Comparison of ENCODE assay signal across 29 mouse cellular contexts in the genomic region with DNA sequence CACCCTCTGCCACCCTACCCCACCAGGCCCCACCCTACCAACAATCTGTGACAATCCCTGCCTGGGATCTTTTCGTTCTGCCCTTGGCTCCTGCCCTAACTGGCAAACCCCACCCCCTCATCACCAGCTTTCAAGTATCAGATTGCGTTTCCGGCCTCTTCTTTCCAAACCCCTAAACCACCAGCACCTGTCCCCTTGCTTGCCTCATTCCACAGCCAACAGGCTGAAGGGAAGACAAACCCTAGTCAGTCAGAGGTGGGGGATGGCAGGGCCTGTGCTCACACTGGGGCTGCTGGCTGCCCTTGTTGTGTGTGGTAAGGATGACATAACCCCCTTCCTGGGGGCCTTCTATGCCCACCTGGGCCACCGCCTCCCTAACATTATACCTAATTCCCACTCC. TPM values are rescaled to one million over a fixed set of nuclear protein-coding genes. Genes with fewer than 3 reads are reported as not detected.
DNase-seq lines count a peak whose midpoint lies in the region; ATAC-seq and TF ChIP-seq lines count a peak whose summit lies in the region.
"Had no signal": no experiment of that assay in that cellular context is flagged by ENCODE, and none has a peak within 500 bp of the region (broad histone marks: within the 10 kb centered on the region; RNA-seq: fewer than 3 reads in every experiment).

TSS of gene Chrnd (plus strand) at position 179 of the 400 bp plus-strand sequence.

- H3K4me3 ChIP-seq in gastrocnemius, adult 2 months = no peak within 1 kb of the TSS
- H3K4me3 ChIP-seq in embryonic facial prominence, embryonic 15.5 days (replicated peaks) = peak within 1 kb of the TSS; percentile 2; the same call in 1 of the 2 replicates
- peak within 1 kb of the TSS; percentile 91 for H3K4me3 ChIP-seq in myocyte
- H3K4me3 ChIP-seq in liver, embryonic 11.5 days (ENCODE audit: low read depth, low read length) = no peak within 1 kb of the TSS
- H3K4me3 ChIP-seq: forebrain, embryonic 12.5 days; heart, embryonic 12.5 days had no signal

- H3ac ChIP-seq in myocyte (ENCODE audit: control insufficient read depth, insufficient read length) = peak within 1 kb of the TSS; percentile 28

- no peak within 1 kb of the TSS for H3K9ac ChIP-seq in embryonic facial prominence, embryonic 15.5 days
- H3K9ac ChIP-seq in liver, embryonic 11.5 days (ENCODE audit: low read depth, low read length) = no peak within 1 kb of the TSS
- H3K9ac ChIP-seq: forebrain, embryonic 12.5 days; heart, embryonic 12.5 days; hindbrain, embryonic 14.5 days had no signal

- DNase-seq in gastrocnemius, adult 2 months = peak; percentile 44
- no peak for DNase-seq in gastrocnemius, adult 8-10 months (ENCODE audit: low spot score in 2 of 2)
- peak; percentile 40 for DNase-seq in thymus, postnatal 0 days (ENCODE audit: low spot score)
- DNase-seq in thymus, postnatal 4 days = no peak
- no peak for DNase-seq in liver, embryonic 11.5 days (ENCODE audit: low spot score)
- DNase-seq in left cerebral cortex, postnatal 36 days (ENCODE audit: low spot score in 2 of 2) = no peak
- DNase-seq: adrenal gland, adult 8-10 months; cerebellum, adult 9-10 months; gastrocnemius, postnatal 25 days; heart, postnatal 14 days; kidney, postnatal 10 days; liver; lung, adult 2 months; lung, postnatal 36 days; retina, postnatal 1 day; thymus, adult 2 months had no signal

- peak; percentile 71 for ATAC-seq in embryonic facial prominence, embryonic 15.5 days (ENCODE audit: insufficient number of reproducible peaks, low FRiP score, low TSS enrichment, low read depth)
- ATAC-seq in liver, embryonic 11.5 days (replicated peaks; ENCODE audit: low FRiP score) = no peak

- H3K27me3 ChIP-seq in embryonic facial prominence, embryonic 15.5 days = peaks cover 33% of the 10 kb centered on the region
- H3K27me3 ChIP-seq in myocyte (ENCODE audit: control insufficient read depth, insufficient read depth, insufficient read length) = no peaks in the 10 kb centered on the region
- H3K27me3 ChIP-seq in liver, embryonic 11.5 days (replicated peaks; ENCODE audit: control insufficient read depth, insufficient read depth, low read length) = peaks cover 36% of the 10 kb centered on the region

- intact Hi-C loops in gastrocnemius, adult 2 months (cut with DNase I) = no loop called here
- intact Hi-C loops in left cerebral cortex, postnatal 36 days (cut with DNase I) = no loop called here

- no peaks in the 10 kb centered on the region for H3K36me3 ChIP-seq in embryonic facial prominence, embryonic 15.5 days
- H3K36me3 ChIP-seq in myocyte (ENCODE audit: control insufficient read depth, insufficient read depth) = peaks cover 20% of the 10 kb centered on the region
- no peaks in the 10 kb centered on the region for H3K36me3 ChIP-seq in liver, embryonic 11.5 days (ENCODE audit: control insufficient read depth, insufficient read depth, low read length)
- H3K36me3 ChIP-seq: forebrain, embryonic 12.5 days; heart, embryonic 12.5 days had no signal

- peak; percentile 94 for TF ChIP-seq POLR2A in myocyte (IDR thresholded peaks at IDR 0.05; ENCODE audit: insufficient read length, low read depth)

- 17% methylated on average over 4 of the region's 4 CpGs for WGBS in embryonic facial prominence, embryonic 15.5 days
- 36% methylated on average over 4 of the region's 4 CpGs for WGBS in liver, embryonic 11.5 days

- peaks cover 23% of the 10 kb centered on the region for H3K79me2 ChIP-seq in myocyte (ENCODE audit: control insufficient read depth, insufficient read depth)

- H3K27ac ChIP-seq in gastrocnemius, adult 2 months = no peak within 1 kb of the TSS
- H3K27ac ChIP-seq in embryonic facial prominence, embryonic 15.5 days (replicated peaks) = 0 out of 2 replicates have a peak within 1 kb of the TSS, but pooled peaks have one; percentile 5
- H3K27ac ChIP-seq in liver, embryonic 11.5 days (ENCODE audit: low read depth, low read length) = no peak within 1 kb of the TSS
- H3K27ac ChIP-seq: forebrain, embryonic 12.5 days; hindbrain, embryonic 14.5 days had no signal

- H3K4me1 ChIP-seq in embryonic facial prominence, embryonic 15.5 days = peaks cover 21% of the 10 kb centered on the region
- peaks cover 6% of the 10 kb centered on the region for H3K4me1 ChIP-seq in liver, embryonic 11.5 days (replicated peaks; ENCODE audit: control insufficient read depth, insufficient read depth, low read length)

- H3K4me2 ChIP-seq in embryonic facial prominence, embryonic 15.5 days (replicated peaks) = no peak within 1 kb of the TSS
- peak within 1 kb of the TSS; percentile 92 for H3K4me2 ChIP-seq in myocyte (ENCODE audit: low read depth)
- H3K4me2 ChIP-seq in liver, embryonic 11.5 days = no peak within 1 kb of the TSS
- H3K4me2 ChIP-seq: forebrain, embryonic 12.5 days; heart, embryonic 12.5 days; hindbrain, embryonic 14.5 days had no signal

- TF ChIP-seq CTCF in gastrocnemius, adult 2 months (IDR thresholded peaks at IDR 0.05) = no peak

- no peaks in the 10 kb centered on the region for H3K9me3 ChIP-seq in embryonic facial prominence, embryonic 15.5 days (replicated peaks)
- no peaks in the 10 kb centered on the region for H3K9me3 ChIP-seq in liver, embryonic 11.5 days (ENCODE audit: control insufficient read depth, low read length)
- H3K9me3 ChIP-seq: forebrain, embryonic 12.5 days; heart, embryonic 12.5 days had no signal

TF ChIP-seq in myocyte, 11 proteins besides CTCF, POLR2A, EP300 and RAD21:
- TF ChIP-seq MYOG (IDR thresholded peaks at IDR 0.05; ENCODE audit: control insufficient read depth in 1 of 3, insufficient read depth in 1 of 3, insufficient read length in 2 of 3, low read depth in 2 of 3) (peak; percentile 79 to 94 (median 84)), TCF12 (IDR thresholded peaks at IDR 0.05; ENCODE audit: insufficient read depth, poor library complexity, severe bottlenecking) (peak; percentile 87), USF1 (IDR thresholded peaks at IDR 0.05; ENCODE audit: low read depth) (no peak), TCF3 (IDR thresholded peaks at IDR 0.05; ENCODE audit: insufficient read length, low read depth) (peak; percentile 49), MAX (IDR thresholded peaks at IDR 0.05; ENCODE audit: low read depth) (no peak), MYOD1 (IDR thresholded peaks at IDR 0.05; ENCODE audit: control insufficient read depth in 1 of 3, insufficient read length in 2 of 3, low read depth in 2 of 3) (peak; percentile 73 to 95 (median 89)), CEBPB (IDR thresholded peaks at IDR 0.05; ENCODE audit: insufficient read depth, poor library complexity, severe bottlenecking) (peak; percentile 67; the same call in 1 of the 2 replicates), POLR2AphosphoS2 (IDR thresholded peaks at IDR 0.05; ENCODE audit: insufficient read length, low read depth) (peak; percentile 83), SRF (IDR thresholded peaks at IDR 0.05; ENCODE audit: control insufficient read depth, insufficient read length, low read depth) (peak; percentile 35), E2F4 (IDR thresholded peaks at IDR 0.05; ENCODE audit: insufficient read depth) (no peak), REST (IDR thresholded peaks at IDR 0.05; ENCODE audit: insufficient read depth, insufficient read length) (no peak)

RNA-seq across cellular contexts. Expression of gene Chrnd, which starts in this region (rescaled TPM):
- 1 to 10 TPM; 1.8 to 2.3 TPM for total RNA-seq in gastrocnemius, adult 2 months (2021)
- total RNA-seq in gastrocnemius, adult 8-10 months (2022) = 1 to 10 TPM; 1.9 to 2.9 (median 2.4) TPM
- 0.14 and 0.24 TPM in 2 replicates for polyA plus RNA-seq in thymus, postnatal 0 days (2015; fragmentation: Nextera tagmentation; extraction: Ambion mirVana)
- 9.0 and 12.3 TPM in 2 replicates for polyA plus RNA-seq in embryonic facial prominence, embryonic 15.5 days (2015; fragmentation: Nextera tagmentation; extraction: Ambion mirVana)
- 208 TPM for polyA plus RNA-seq in myocyte (2012; fragmentation: generic; extraction: Trizol)
- 0.08 TPM in 1 of 2 replicates, not detected in the other for polyA plus RNA-seq in liver, embryonic 11.5 days (2014; fragmentation: Nextera tagmentation; extraction: Ambion mirVana)
- not detected for total RNA-seq in left cerebral cortex, postnatal 36 days (2021)
- total RNA-seq: adrenal gland, adult 8-10 months; CH12.LX; heart, postnatal 14 days; layer of hippocampus, adult 8-10 months; left cerebral cortex, adult 8-10 months; megakaryocyte-erythroid progenitor cell, adult 5-6 weeks; midbrain, postnatal 0 days had no signal
- polyA plus RNA-seq: cortical plate, adult 2 months; frontal cortex, adult 2 months; heart, embryonic 12.5 days; hindbrain, embryonic 14.5 days; intestine, embryonic 14.5 days; midbrain, postnatal 0 days had no signal

Comparison
In these comparisons a context has a peak if more than half of its experiments do, and no peak if none do; other contexts are left out.
1. RNA of gene Chrnd (polyA plus RNA-seq): 208 TPM in myocyte (single experiment); 9.0 to 12.3 TPM in embryonic facial prominence, embryonic 15.5 days, 0.14 to 0.24 TPM in thymus, postnatal 0 days and 0.08 TPM in liver, embryonic 11.5 days; every median in the first group is over 10 times any median in the second.
2. Peak in DNase-seq in thymus, postnatal 0 days; RNA of the gene not detected or under 1 TPM.
3. H3K4me3 ChIP-seq: peak in embryonic facial prominence, embryonic 15.5 days (single experiment) and myocyte (single experiment); none in gastrocnemius, adult 2 months (single experiment) and liver, embryonic 11.5 days (single experiment).